In genomic region chr6:49274416-49275091, GRCm38 (mm10) we compare ENCODE assay signal across 29 mouse cellular contexts. TPM values are rescaled to one million over a fixed set of nuclear protein-coding genes. Genes with fewer than 3 reads are reported as not detected.
DNase-seq lines count a peak whose midpoint lies in the region; ATAC-seq and TF ChIP-seq lines count a peak whose summit lies in the region.
"Had no signal": no experiment of that assay in that cellular context is flagged by ENCODE, and none has a peak within 500 bp of the region (broad histone marks: within the 10 kb centered on the region; RNA-seq: fewer than 3 reads in every experiment).

No protein-coding gene starts in this region.

- H3K27me3 ChIP-seq in hindbrain, embryonic 10.5 days (ENCODE audit: insufficient read depth, poor library complexity, severe bottlenecking) = no peaks in the 10 kb centered on the region
- H3K27me3 ChIP-seq in hindbrain, postnatal 0 days (ENCODE audit: insufficient read depth, low read length) = no peaks in the 10 kb centered on the region
- H3K27me3 ChIP-seq in midbrain, embryonic 10.5 days (ENCODE audit: low read depth, poor library complexity, severe bottlenecking) = no peaks in the 10 kb centered on the region
- H3K27me3 ChIP-seq in midbrain, embryonic 14.5 days (ENCODE audit: control insufficient read depth, insufficient read depth, low read length) = no peaks in the 10 kb centered on the region; the same call in 1 of the 2 replicates
- no peaks in the 10 kb centered on the region for H3K27me3 ChIP-seq in E14TG2a.4 (ENCODE audit: insufficient read depth, low read length)
- H3K27me3 ChIP-seq: embryonic facial prominence, embryonic 12.5 days; embryonic facial prominence, embryonic 15.5 days; forebrain, embryonic 12.5 days; forebrain, embryonic 15.5 days; heart, embryonic 12.5 days; heart, embryonic 15.5 days; hindbrain, embryonic 13.5 days; intestine, embryonic 15.5 days; Patski had no signal

- H3K27ac ChIP-seq in hindbrain, embryonic 10.5 days = peak overlapping the region; percentile 77; the same call in 1 of the 2 replicates
- no peak overlapping the region for H3K27ac ChIP-seq in hindbrain, postnatal 0 days
- 0 out of 2 replicates have a peak overlapping the region, but pooled peaks have one; percentile 63 for H3K27ac ChIP-seq in midbrain, embryonic 10.5 days (replicated peaks)
- H3K27ac ChIP-seq in midbrain, embryonic 14.5 days (replicated peaks; ENCODE audit: low read depth, low read length) = no peak overlapping the region
- H3K27ac ChIP-seq in ES-E14 (ENCODE audit: insufficient read depth, low read depth, low read length, poor library complexity, severe bottlenecking) = peak overlapping the region; percentile 98
- H3K27ac ChIP-seq: embryonic facial prominence, embryonic 12.5 days; embryonic facial prominence, embryonic 15.5 days; forebrain, embryonic 12.5 days; forebrain, embryonic 15.5 days; heart, embryonic 15.5 days; hindbrain, embryonic 13.5 days; intestine, embryonic 15.5 days had no signal

- in situ Hi-C loops in ES-E14 (cut with MboI; ENCODE audit: low sequenced_read_pairs in 2 of 2, unreplicated experiment in 2 of 2) = no loop called here

- no peaks in the 10 kb centered on the region for H3K9me3 ChIP-seq in hindbrain, embryonic 10.5 days
- H3K9me3 ChIP-seq in hindbrain, postnatal 0 days (ENCODE audit: low read length) = no peaks in the 10 kb centered on the region
- no peaks in the 10 kb centered on the region for H3K9me3 ChIP-seq in midbrain, embryonic 10.5 days (replicated peaks)
- no peaks in the 10 kb centered on the region for H3K9me3 ChIP-seq in midbrain, embryonic 14.5 days (ENCODE audit: control insufficient read depth, low read length)
- H3K9me3 ChIP-seq in E14TG2a.4 (ENCODE audit: low read length) (peaks cover 72% of the 10 kb centered on the region), ES-E14 (ENCODE audit: control insufficient read depth, insufficient read depth, low read depth, low read length) (peaks cover 14% of the 10 kb centered on the region)
- H3K9me3 ChIP-seq: embryonic facial prominence, embryonic 12.5 days; embryonic facial prominence, embryonic 15.5 days; forebrain, embryonic 12.5 days; forebrain, embryonic 15.5 days; heart, embryonic 12.5 days; heart, embryonic 15.5 days; hindbrain, embryonic 13.5 days; intestine, embryonic 15.5 days had no signal

- H3K4me3 ChIP-seq in hindbrain, embryonic 10.5 days = no peak overlapping the region
- no peak overlapping the region for H3K4me3 ChIP-seq in hindbrain, postnatal 0 days (ENCODE audit: low read length)
- no peak overlapping the region for H3K4me3 ChIP-seq in midbrain, embryonic 10.5 days
- H3K4me3 ChIP-seq in midbrain, embryonic 14.5 days (replicated peaks; ENCODE audit: low read depth, low read length) = no peak overlapping the region
- peak overlapping the region; percentile 51 for H3K4me3 ChIP-seq in E14TG2a.4 (replicated peaks; ENCODE audit: low read length)
- H3K4me3 ChIP-seq in ES-E14 (ENCODE audit: insufficient read depth in 1 of 2, low read depth in 1 of 2, low read length in 2 of 2, poor library complexity in 1 of 2, severe bottlenecking in 1 of 2) = peak overlapping the region in 1 of 2 experiments; percentile 3; a peak in 1 of 4 replicates
- H3K4me3 ChIP-seq: embryonic facial prominence, embryonic 12.5 days; embryonic facial prominence, embryonic 15.5 days; forebrain, embryonic 12.5 days; forebrain, embryonic 15.5 days; heart, embryonic 12.5 days; heart, embryonic 15.5 days; hindbrain, embryonic 13.5 days; intestine, embryonic 15.5 days had no signal

- no peaks in the 10 kb centered on the region for H3K36me3 ChIP-seq in hindbrain, embryonic 10.5 days
- H3K36me3 ChIP-seq in hindbrain, postnatal 0 days (ENCODE audit: insufficient read depth, low read length) = no peaks in the 10 kb centered on the region
- H3K36me3 ChIP-seq in midbrain, embryonic 10.5 days = no peaks in the 10 kb centered on the region
- H3K36me3 ChIP-seq in midbrain, embryonic 14.5 days (ENCODE audit: control insufficient read depth, insufficient read depth, low read length) = no peaks in the 10 kb centered on the region
- H3K36me3 ChIP-seq in E14TG2a.4 (ENCODE audit: insufficient read depth, low read length) = peaks cover 23% of the 10 kb centered on the region
- H3K36me3 ChIP-seq in ES-E14 (ENCODE audit: control insufficient read depth, insufficient read depth, low read length, poor library complexity, severe bottlenecking) = peaks cover 8% of the 10 kb centered on the region; the same call in 1 of the 2 replicates
- H3K36me3 ChIP-seq: embryonic facial prominence, embryonic 12.5 days; embryonic facial prominence, embryonic 15.5 days; forebrain, embryonic 12.5 days; forebrain, embryonic 15.5 days; G1E; heart, embryonic 12.5 days; heart, embryonic 15.5 days; hindbrain, embryonic 13.5 days; intestine, embryonic 15.5 days had no signal

- no peak for ATAC-seq in hindbrain, postnatal 0 days
- no peak for ATAC-seq in midbrain, embryonic 14.5 days (ENCODE audit: low FRiP score, low TSS enrichment)
- ATAC-seq: activated CD4-positive, CD25-positive, alpha-beta regulatory T cell, adult 4 months; forebrain, embryonic 15.5 days; intestine, embryonic 15.5 days; Patski had no signal

- no peak for TF ChIP-seq CTCF in hindbrain, postnatal 0 days (IDR thresholded peaks at IDR 0.05; ENCODE audit: low read depth)
- TF ChIP-seq CTCF in E14TG2a.4 (conservative IDR thresholded peaks at IDR 0.05; ENCODE audit: low read length) = no peak

- no peak overlapping the region for H3K4me2 ChIP-seq in hindbrain, postnatal 0 days (ENCODE audit: low read depth, low read length)
- no peak overlapping the region for H3K4me2 ChIP-seq in midbrain, embryonic 14.5 days (ENCODE audit: low read length)
- H3K4me2 ChIP-seq: embryonic facial prominence, embryonic 12.5 days; embryonic facial prominence, embryonic 15.5 days; forebrain, embryonic 12.5 days; forebrain, embryonic 15.5 days; heart, embryonic 12.5 days; heart, embryonic 15.5 days; hindbrain, embryonic 13.5 days; intestine, embryonic 15.5 days had no signal

- no peak for DNase-seq in hindbrain, embryonic 10.5 days (ENCODE audit: low spot score)
- DNase-seq in hindbrain, postnatal 0 days (ENCODE audit: low spot score) = no peak
- no peak for DNase-seq in midbrain, embryonic 10.5 days (ENCODE audit: low spot score)
- no peak for DNase-seq in midbrain, embryonic 14.5 days
- DNase-seq in ES-E14 (ENCODE audit: low read depth, low spot score) = no peak
- no peak for DNase-seq in kidney, adult 18-20 months
- no peak for DNase-seq in adrenal gland, postnatal 10 days
- DNase-seq: adrenal gland, adult 8-10 months; adrenal gland, postnatal 36 days; cerebellum, adult 2 months; cerebellum, adult 9-11 months; cerebellum, postnatal 25 days; gastrocnemius, postnatal 25 days; heart, adult 18-20 months; heart, postnatal 10 days; heart, postnatal 36 days; kidney, adult 11 months had no signal

- H3K9ac ChIP-seq in hindbrain, postnatal 0 days (replicated peaks; ENCODE audit: low read length) = no peak overlapping the region
- H3K9ac ChIP-seq in midbrain, embryonic 14.5 days (replicated peaks; ENCODE audit: low read length) = no peak overlapping the region
- H3K9ac ChIP-seq in ES-E14 (ENCODE audit: insufficient read depth, low read depth, low read length, poor library complexity, severe bottlenecking) = no peak overlapping the region
- H3K9ac ChIP-seq: embryonic facial prominence, embryonic 12.5 days; embryonic facial prominence, embryonic 15.5 days; forebrain, embryonic 12.5 days; forebrain, embryonic 15.5 days; heart, embryonic 12.5 days; heart, embryonic 15.5 days; hindbrain, embryonic 13.5 days; intestine, embryonic 15.5 days had no signal

- 49% methylated on average over 9 of the region's 9 CpGs for WGBS in hindbrain, embryonic 10.5 days
- WGBS in hindbrain, postnatal 0 days = 33% methylated on average over 9 of the region's 9 CpGs
- WGBS in midbrain, embryonic 10.5 days = 49% methylated on average over 9 of the region's 9 CpGs
- 39% methylated on average over 9 of the region's 9 CpGs for WGBS in midbrain, embryonic 14.5 days

- peaks cover 11% of the 10 kb centered on the region for H3K4me1 ChIP-seq in hindbrain, embryonic 10.5 days (replicated peaks)
- no peaks in the 10 kb centered on the region for H3K4me1 ChIP-seq in hindbrain, postnatal 0 days (ENCODE audit: insufficient read depth, low read length)
- peaks cover 10% of the 10 kb centered on the region for H3K4me1 ChIP-seq in midbrain, embryonic 10.5 days
- 0 out of 2 replicates have a peak, but pooled peaks cover 4% of the 10 kb centered on the region for H3K4me1 ChIP-seq in midbrain, embryonic 14.5 days (ENCODE audit: control insufficient read depth, insufficient read depth, low read length)
- H3K4me1 ChIP-seq in E14TG2a.4 (replicated peaks; ENCODE audit: low read depth, low read length) (peaks cover 27% of the 10 kb centered on the region), ES-E14 (ENCODE audit: control insufficient read depth in 2 of 2, insufficient read depth in 2 of 2, low read length in 2 of 2, poor library complexity in 1 of 2) (peaks cover 3 to 8% of the 10 kb centered on the region in 2 experiments; a peak in 3 of 4 replicates)
- H3K4me1 ChIP-seq: embryonic facial prominence, embryonic 12.5 days; embryonic facial prominence, embryonic 15.5 days; forebrain, embryonic 15.5 days; heart, embryonic 12.5 days; heart, embryonic 15.5 days; hindbrain, embryonic 13.5 days; intestine, embryonic 15.5 days had no signal

RNA-seq across cellular contexts. Expression of gene Tra2a, which starts 10.7 kb away (rescaled TPM):
- polyA plus RNA-seq in hindbrain, embryonic 10.5 days (2016; fragmentation: Nextera tagmentation; extraction: Ambion mirVana) = 122 and 128 TPM in 2 replicates
- 54.3 and 60.9 TPM in 2 replicates for total RNA-seq in hindbrain, postnatal 0 days (2014; rRNA removed)
- 43.0 and 44.6 TPM in 2 replicates for polyA plus RNA-seq in hindbrain, postnatal 0 days (2015; fragmentation: Nextera tagmentation; extraction: Ambion mirVana)
- 121 and 126 TPM in 2 replicates for polyA plus RNA-seq in midbrain, embryonic 10.5 days (2016; fragmentation: Nextera tagmentation; extraction: Ambion mirVana)
- 58.0 and 105 TPM in 2 replicates for polyA plus RNA-seq in midbrain, embryonic 14.5 days (2014; fragmentation: Nextera tagmentation; extraction: Ambion mirVana)
- 105 and 136 TPM in 2 replicates for total RNA-seq in ES-E14 (2012; rRNA removed)
- total RNA-seq in adrenal gland, postnatal 10 days (2021) = 10 to 100 TPM; 47.8 to 51.1 TPM

RNA-seq across cellular contexts. Expression of gene Ccdc126, which starts 44.5 kb away (rescaled TPM):
- polyA plus RNA-seq in hindbrain, embryonic 10.5 days (2016; fragmentation: Nextera tagmentation; extraction: Ambion mirVana) = 4.7 and 6.6 TPM in 2 replicates
- 7.0 and 8.6 TPM in 2 replicates for total RNA-seq in hindbrain, postnatal 0 days (2014; rRNA removed)
- 7.1 and 8.4 TPM in 2 replicates for polyA plus RNA-seq in hindbrain, postnatal 0 days (2015; fragmentation: Nextera tagmentation; extraction: Ambion mirVana)
- 4.7 and 5.6 TPM in 2 replicates for polyA plus RNA-seq in midbrain, embryonic 10.5 days (2016; fragmentation: Nextera tagmentation; extraction: Ambion mirVana)
- polyA plus RNA-seq in midbrain, embryonic 14.5 days (2014; fragmentation: Nextera tagmentation; extraction: Ambion mirVana) = 10.1 and 11.0 TPM in 2 replicates
- total RNA-seq in ES-E14 (2012; rRNA removed) = 8.4 and 8.7 TPM in 2 replicates
- total RNA-seq in adrenal gland, postnatal 10 days (2021) = 1 to 10 TPM; 7.2 to 8.9 TPM

RNA-seq across cellular contexts. Expression of gene Igf2bp3, which starts 59.8 kb away (rescaled TPM):
- polyA plus RNA-seq in hindbrain, embryonic 10.5 days (2016; fragmentation: Nextera tagmentation; extraction: Ambion mirVana) = 127 and 143 TPM in 2 replicates
- 8.9 and 13.3 TPM in 2 replicates for total RNA-seq in hindbrain, postnatal 0 days (2014; rRNA removed)
- 16.1 and 16.6 TPM in 2 replicates for polyA plus RNA-seq in hindbrain, postnatal 0 days (2015; fragmentation: Nextera tagmentation; extraction: Ambion mirVana)
- polyA plus RNA-seq in midbrain, embryonic 10.5 days (2016; fragmentation: Nextera tagmentation; extraction: Ambion mirVana) = 134 and 148 TPM in 2 replicates
- 24.7 and 39.2 TPM in 2 replicates for polyA plus RNA-seq in midbrain, embryonic 14.5 days (2014; fragmentation: Nextera tagmentation; extraction: Ambion mirVana)
- total RNA-seq in ES-E14 (2012; rRNA removed) = 20.0 and 32.8 TPM in 2 replicates
- 1 to 10 TPM; 7.1 to 7.6 TPM for total RNA-seq in adrenal gland, postnatal 10 days (2021)
- total RNA-seq: heart, adult 18-20 months had no signal

Comparison
In these comparisons a context has a peak if more than half of its experiments do, and no peak if none do; other contexts are left out.
1. H3K27ac ChIP-seq: peak in hindbrain, embryonic 10.5 days (single experiment), midbrain, embryonic 10.5 days (single experiment) and ES-E14 (single experiment); none in hindbrain, postnatal 0 days (single experiment) and midbrain, embryonic 14.5 days (single experiment).